Mouse (Mus musculus): ENCODE results near the gene Vmn1r230. TPM values are rescaled to one million over a fixed set of nuclear protein-coding genes. Genes with fewer than 3 reads are reported as not detected.

The Vmn1r230 gene
- not detected in 2 replicates for polyA plus RNA-seq (2012; rRNA removed)

GRCm38 (mm10) chr17:20840144-20840543, at the start of gene Vmn1r230:
Gene Vmn1r230 (plus strand): TSS chr17:20840444.

GRCm38 (mm10) chr17:20811255-20811654, 29.0 kb upstream of the Vmn1r230 start, which contains the start of gene Vmn1r229:
Gene Vmn1r229 (plus strand): TSS chr17:20811555.

Other genes with a start within 250 kb of the Vmn1r230 start
- gene Vmn2r110, start 244.0 kb upstream of the Vmn1r230 start, polyA plus RNA-seq (2012; rRNA removed) = not detected in 2 replicates
- gene Fpr-rs3, start 215.6 kb upstream of the Vmn1r230 start, polyA plus RNA-seq (2012; rRNA removed) = not detected in 2 replicates
- gene Vmn1r226, start 157.6 kb upstream of the Vmn1r230 start, polyA plus RNA-seq (2012; rRNA removed) = not detected in 2 replicates
- gene Vmn1r227, start 110.6 kb upstream of the Vmn1r230 start, polyA plus RNA-seq (2012; rRNA removed) = not detected in 2 replicates
- gene Vmn1r228, start 54.3 kb upstream of the Vmn1r230 start, polyA plus RNA-seq (2012; rRNA removed) = not detected in 2 replicates
- gene Vmn1r229, start 28.9 kb upstream of the Vmn1r230 start, polyA plus RNA-seq (2012; rRNA removed) = not detected in 2 replicates
- not detected in 2 replicates for gene Vmn1r231, start 64.6 kb downstream of the Vmn1r230 start, polyA plus RNA-seq (2012; rRNA removed)
- gene Vmn1r232, start 79.3 kb downstream of the Vmn1r230 start, polyA plus RNA-seq (2012; rRNA removed) = not detected in 2 replicates
- gene Ppp2r1a, start 104.9 kb downstream of the Vmn1r230 start, polyA plus RNA-seq (2012; rRNA removed) = 196 and 197 TPM in 2 replicates
- not detected in 2 replicates for gene Vmn1r233, start 156.0 kb downstream of the Vmn1r230 start, polyA plus RNA-seq (2012; rRNA removed)
- 1.3 and 1.7 TPM in 2 replicates for gene Zfp160, start 168.5 kb downstream of the Vmn1r230 start, polyA plus RNA-seq (2012; rRNA removed)

All from colon, adult 2 months (tissue).